Mouse (Mus musculus) embryo, embryonic 9.5 days (tissue): ENCODE data around the gene Plxnb2.
A peak's percentile ranks its signal among the peaks of the same experiment; 100 is the strongest.

Experiments
- DNase-seq: peaks from one replicate; pipeline ENCODE4 v3.0.0-alpha.2; 2017; ENCODE audit errors: extremely low spot score

Plxnb2 gene

DNA sequence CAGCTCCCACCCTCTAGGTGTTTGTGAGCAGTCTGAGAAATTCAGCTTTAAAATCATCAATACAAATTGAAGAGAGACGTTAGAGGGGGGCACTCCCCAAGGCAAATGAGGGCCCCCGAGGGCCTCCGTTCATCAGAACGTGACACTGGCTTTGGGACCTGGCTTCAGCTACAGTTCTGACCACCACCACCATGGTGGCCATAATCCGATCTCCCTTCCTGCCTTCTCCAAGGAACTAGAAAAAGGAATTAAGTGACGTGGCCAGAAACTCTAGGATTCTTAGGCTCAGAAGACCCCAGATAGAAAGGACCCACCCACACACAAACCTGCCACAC, 991 bp downstream of the Plxnb2 start:
- no peak for DNase-seq

DNA sequence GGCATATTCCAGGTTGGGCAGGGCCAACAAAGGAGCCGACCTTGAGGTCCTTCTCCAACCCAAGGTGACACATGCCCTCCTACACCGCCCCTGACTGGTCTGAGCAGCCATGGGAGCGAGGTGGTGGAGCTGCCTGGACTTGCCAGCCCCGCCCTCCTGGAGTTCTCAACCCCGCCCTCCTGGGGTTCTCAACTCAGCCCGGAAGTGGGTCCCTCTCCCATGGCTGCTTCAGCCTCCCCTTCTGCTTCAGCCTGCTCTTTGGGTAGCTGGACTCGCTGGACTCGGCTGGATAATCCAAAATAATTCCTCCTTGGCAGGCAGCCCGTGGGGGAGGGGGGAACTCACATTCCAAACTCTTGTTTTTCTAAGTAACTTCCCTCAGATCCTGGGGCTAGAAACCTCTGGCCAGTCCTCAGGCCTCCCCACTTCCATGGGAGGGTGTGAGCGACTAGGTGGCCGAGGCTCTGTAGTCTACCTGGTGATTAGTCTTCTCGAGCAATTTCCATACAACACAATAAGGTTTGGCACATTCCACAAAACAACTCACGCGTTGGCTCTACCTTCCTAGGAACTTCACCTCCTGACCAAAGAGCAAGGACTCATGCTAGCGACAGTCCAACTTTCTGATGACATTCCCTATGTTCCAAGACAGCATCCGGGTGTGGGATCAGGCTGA, 1.5 kb downstream of the Plxnb2 start:
- peak; percentile 66 for DNase-seq

DNA sequence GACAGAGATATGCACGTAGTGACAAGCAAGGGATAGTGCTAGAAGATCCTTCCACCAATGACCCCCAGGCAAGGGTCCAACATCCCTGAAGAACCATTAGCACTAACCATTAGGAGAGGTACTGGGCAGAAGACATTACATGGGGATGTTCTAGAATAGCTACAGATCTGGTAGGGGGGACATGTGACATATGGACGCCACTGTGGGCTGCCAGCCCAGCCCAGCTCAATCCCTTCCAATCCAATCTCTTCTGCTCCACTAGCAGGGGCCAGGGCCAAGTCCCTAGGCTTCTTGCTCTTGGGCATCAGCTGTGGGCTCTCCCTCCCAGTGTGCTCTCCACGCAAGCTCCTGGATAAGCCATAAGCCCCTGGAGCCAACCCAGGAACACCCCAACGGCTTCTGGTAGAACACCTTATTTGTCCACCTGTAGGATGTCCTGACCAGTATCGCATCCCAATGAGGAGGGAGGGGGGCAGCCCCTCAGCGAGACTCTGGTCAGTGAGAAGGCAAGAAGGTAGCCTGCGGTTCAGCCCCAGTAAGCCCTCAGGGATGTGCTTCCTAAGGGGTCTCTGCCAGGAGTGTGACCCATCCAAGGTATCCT, 2.2 kb downstream of the Plxnb2 start:
- DNase-seq = no peak

DNA sequence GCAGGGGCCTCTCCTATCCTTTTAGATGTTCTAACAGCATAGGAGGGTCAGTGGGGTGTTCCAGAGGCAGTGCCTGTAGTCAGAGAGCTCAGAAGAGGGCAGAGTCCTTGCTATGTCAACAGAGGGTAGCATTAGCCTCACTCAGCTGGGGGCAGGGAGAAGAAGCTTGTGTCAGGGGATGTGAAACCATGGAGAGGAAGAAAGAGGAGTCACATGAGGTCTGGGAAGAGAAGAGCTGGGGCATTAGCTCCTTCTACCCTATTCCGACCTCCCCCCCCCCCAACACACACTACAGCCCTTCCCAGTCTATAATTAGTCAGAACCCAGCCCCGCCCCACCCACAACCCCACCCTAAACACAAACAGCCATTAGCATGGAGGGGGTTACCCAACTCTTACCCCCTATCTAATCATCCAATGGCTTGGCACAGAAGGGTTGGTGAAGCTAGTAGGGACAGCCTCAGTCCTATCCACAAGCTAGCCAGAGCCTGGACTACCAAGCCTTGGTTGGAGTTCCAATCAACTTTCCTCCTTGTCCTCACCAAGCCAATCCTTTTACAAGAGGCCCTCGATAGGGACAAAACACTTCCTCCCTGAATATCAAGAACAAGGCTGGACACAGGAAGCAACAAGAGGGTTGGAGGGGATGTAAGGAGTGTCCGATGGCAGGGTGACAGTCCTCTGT, 2.9 kb downstream of the Plxnb2 start:
- no peak for DNase-seq

DNA sequence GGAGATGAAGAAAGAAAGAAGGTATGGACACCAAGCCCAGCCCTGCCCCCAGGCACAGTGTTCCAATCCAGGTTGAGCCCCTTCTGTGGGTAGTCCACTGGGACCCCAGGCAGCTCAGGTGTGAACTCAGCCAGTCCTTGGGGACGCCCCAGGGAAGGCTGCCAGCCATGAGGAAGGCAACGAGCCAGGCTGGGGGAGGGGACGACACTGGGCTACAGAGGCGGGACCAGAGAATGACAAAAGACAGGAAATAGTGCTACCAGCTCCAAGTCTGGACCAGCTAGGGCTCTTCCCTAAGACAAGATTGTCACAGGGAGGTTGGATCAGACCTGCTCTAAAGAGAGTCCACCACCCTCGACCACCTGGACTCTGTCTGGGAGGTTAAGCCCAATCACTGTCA, 3.5 kb downstream of the Plxnb2 start:
- DNase-seq = no peak

DNA sequence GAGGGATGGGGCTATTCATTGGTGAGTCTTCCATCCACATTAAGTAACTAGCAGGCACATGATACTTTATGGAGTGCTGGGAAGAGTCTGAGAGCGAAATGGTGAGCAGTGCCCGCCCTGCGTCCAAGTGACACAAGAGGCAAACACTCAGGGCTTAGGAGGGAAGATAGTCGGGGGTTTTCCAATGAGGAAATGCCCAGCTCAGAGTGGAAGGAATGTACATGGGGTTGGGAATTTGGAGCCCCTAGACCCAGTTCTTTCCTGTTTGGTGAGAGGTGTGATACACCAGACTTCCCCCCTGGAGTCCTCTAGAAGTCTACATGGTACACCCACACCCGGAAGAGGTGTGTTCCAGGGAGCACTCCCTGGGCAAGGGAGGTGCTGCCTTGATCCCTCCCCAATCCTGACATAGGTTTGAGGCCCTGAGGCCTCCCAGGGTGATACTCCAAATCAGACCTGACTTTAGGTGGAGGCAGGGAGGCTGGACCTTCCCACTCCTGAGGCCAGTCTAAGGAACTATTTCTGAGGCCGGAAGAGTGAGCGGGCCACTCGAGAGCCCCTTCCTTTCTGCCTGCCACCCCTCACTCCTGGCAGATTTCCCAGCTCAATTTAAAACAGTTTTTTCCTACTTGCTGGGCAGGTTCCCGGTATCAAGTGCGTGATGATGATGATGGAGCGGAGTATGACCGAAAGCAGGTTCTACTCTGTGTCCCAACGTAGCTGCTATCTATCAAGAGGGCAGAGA, 5.0 kb downstream of the Plxnb2 start:
- no peak for DNase-seq

DNA sequence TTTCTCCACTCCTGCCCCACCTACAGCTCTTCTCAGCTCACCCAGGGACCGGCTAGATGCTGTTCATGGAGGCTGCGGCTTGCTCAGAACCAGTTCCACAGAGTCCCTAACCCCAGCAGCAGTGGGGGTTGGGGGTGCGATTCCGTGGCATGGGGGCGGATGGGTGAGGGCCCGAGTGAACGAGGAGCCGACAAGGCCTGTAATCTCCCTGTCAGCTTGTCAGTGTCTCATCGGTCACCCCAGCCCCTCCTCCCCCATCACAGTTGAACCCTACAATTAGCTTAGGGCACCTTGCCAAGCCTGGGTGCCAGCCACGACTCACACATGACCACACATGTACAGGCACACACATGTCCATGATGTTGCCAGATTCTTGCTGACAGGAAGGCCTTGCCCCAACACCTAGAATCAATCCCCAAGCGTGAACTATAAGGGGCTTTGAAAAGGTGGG, 5.7 kb downstream of the Plxnb2 start:
- no peak for DNase-seq

DNA sequence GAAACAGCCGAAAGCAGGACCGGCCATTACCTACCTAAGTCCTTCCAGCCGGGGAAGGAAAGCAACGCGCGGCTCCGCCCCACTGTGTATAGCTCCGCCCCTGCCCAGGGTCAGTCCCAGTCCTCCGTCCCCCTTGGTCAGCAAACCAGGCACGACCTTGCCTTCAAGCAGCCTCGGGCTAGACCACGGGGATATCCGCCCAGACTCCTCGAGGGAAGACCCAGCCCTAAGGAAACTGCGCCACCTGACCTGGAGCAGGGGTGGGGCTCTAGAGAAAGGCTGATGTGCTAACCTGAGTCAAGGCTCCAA, 6.7 kb downstream of the Plxnb2 start:
- peak; percentile 84 for DNase-seq

DNA sequence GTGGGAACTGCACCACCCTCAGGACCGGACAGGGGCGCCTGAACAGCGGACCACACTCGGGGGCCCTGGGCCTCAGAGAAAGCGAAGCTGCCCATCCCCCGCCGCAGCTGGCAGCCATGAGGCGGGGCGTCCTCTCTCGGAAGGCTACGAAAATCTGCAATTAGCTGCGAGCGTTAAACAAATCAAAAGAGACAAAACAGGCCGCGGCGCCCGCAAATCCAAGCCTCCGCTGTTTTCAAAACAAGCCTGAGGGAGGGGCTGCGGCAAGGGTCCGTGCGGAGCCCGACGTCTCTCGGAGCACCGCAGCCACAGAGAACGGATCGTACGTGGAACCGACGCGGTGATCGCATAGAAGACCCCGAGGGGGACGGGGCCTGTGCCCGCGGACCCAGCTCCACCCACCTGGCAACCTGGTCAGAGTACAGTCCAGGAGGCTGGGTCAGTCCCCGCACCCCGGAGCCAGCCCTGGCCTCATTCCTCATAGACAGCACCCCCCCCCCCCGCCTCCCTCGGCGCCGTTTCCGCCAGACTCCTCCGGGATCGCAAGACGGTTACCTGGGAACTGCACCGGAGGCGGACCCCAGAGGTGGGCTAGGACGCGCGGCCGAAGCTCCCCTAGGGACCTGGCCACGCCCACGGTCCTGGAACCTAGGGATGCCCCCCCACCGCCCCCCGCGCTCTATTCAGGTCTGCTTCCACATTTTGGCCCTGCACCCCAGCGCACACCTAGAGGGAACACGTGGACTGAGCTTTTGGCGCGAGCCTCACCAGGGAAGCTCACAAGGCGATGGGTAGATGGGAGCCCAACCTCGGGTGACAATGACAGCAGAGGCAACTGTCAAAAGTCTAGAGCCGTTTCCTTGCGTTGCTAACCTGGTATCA, 7.3 kb downstream of the Plxnb2 start:
- DNase-seq = peak; percentile 54

DNA sequence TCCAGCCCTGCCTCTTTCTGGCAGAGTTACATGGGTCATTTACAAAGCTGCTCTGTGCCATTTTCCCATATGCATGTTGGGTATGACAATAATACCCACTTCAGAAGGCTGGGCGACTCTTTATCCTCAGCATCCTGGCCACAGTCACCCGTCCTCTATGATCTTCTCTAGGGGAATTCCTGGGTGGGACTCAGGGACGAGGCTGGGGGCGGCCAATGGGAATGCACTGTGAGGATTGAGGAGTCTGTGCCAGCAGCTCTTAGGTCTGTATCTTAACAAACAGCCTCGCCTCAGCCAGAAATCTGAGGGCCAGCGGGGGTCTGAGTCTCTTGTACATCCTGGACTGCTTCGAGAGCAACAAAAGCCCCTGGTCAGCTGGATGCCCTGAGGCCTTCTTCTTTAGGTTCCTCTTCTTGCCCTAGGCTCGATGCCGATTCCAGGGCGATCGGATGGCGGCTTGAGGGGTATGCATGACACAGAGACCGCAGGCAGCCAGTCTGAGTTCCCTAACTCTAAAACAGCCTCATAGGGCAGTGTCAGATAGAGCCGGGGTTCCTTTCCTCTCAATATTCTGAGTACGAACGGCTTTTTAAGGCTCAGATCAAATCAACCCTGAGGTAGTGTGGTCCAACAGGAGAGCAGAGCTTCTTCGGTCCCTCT, 8.2 kb downstream of the Plxnb2 start:
- no peak for DNase-seq

DNA sequence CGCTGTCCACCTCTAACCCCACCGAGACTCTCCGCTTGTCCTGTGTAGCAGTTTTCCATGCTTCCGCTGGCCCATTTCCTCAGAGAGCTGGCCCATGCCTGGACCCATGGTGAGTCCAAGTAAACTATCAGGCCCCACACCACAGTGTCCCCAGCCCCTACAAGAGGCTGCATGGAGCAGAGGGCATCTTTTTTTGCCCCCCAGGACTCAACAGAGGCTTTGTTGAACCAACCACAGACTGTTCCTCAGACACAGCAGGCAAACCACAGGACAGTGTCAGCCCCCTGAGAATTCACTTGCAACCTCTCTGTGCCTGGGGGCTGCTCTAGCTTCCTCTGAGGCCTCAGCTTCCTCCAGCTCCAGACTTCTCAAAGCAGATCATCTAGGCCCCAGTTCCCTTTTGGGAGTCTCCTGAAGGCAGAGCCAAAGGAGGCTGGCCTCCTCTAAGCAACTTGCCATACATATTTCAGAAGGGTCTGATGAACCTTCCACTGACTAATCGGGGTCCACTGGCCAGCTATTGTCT, 9.0 kb downstream of the Plxnb2 start:
- no peak for DNase-seq

DNA sequence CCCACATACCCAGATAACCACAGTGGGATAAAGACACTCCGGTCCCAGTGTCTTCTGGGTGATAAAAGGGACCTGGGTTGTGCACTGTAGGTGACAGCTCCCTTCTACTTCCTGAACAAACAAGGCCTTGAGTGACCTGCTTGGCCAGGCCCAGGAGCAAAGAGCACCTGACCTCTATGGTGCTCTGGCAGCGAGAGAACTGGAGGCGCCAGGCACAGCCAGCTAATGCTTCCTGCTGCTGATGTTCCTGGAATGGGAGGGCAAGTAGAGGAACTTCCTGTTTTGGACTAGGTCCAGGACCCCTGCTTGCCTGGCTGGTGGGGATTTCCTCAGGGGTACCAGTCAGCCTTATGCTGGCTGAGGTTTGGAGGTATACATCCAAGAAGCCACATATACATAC, 10.5 kb downstream of the Plxnb2 start:
- peak; percentile 20 for DNase-seq

DNA sequence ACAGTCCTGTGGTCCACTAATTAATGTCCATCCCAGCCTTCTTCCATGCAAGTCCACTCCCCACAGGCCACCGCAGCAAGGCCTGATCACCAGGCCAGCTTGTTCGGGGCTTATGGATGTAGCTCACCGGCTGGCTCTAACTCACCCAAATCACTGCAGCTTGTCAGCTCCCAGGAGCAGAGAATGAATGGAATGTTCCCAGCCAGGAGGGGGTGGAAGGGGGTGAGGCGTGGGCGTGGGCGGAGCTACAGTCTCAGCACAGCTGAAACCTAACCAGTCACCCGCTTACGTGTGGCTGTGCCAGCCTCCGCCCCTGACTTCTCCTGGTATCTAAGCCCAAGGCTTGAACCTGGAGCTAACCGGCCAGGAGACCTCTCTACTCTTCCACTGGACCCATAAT, 11.2 kb downstream of the Plxnb2 start:
- peak; percentile 87 for DNase-seq

DNA sequence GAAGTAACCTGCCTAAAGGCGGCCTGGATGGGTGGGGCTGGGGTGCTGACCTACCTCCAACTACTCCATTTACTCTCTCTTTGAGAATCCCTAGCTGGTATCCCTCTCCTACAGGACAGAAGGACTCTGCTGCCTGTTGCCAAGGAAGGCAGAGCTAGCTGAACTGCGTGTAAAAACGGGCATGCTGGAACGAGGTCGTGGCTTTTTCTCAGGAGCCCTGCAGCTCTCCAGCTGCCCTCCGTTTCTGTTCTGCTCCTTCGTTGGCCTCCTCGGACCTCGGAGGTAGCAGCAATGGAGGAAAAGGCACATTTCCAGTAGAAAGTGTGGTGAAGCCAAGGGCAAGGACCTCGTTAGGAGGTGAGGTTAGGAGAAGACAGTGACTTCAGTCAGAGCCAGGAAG, 11.7 kb downstream of the Plxnb2 start:
- DNase-seq = no peak

DNA sequence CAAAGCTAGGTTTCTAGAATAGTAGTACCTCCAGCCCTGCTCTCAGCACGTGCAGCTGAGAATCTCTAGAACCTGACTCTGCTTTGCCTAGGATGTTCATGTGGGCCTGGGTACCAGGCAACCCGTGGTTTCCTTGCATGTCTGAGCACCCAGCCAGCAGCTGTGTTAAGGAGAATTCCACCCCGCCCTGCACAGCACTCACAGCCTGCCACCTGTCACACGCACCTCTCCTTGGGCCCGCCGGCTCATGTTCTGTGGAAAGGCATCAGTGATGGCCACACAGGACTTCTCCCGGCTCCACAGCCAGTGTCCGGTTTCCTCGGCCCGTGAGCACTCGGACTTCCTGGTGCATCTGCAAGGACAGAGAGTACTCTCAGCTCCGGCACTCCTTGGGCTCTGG, 15.1 kb downstream of the Plxnb2 start:
- DNase-seq = no peak

DNA sequence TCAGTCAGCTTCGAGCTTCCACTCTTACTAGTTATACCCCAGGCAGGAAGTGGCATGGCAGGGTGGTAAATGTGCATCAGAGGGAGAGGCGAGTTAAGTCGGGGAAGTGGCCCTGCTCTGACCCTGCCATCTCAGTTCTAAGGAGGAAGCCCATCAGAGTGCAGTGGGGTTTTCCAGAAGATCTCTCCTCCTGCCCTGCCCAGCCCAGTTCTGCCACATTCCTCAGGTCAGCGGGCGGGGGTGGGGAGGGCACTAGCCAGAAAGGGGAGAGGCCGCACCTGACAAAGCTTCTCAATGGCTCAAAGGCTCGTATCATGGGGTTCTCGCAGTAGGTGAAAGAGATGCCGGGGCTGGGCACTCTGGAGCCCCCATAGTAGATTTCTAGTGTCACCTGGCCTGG, 19.2 kb downstream of the Plxnb2 start:
- DNase-seq = no peak

DNA sequence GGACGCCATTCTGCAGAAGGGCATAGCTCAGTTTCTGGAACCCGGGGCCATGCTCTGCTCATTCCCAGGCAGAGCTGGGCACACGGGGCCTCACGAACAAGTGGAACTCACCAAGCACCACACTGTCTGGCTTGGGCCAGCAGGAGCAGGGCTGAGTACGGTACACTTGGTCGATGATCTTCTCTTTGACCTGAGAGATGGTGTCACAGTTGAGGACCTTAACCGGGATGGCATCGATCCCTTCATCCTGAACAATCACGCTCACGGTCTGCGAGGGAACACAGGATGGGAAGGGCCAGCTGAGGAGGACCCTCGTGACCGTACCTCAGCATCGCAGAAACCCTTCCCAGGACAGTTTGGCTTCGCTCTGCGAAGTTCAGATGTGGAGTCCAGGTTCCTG, 22.1 kb downstream of the Plxnb2 start:
- DNase-seq = no peak

DNA sequence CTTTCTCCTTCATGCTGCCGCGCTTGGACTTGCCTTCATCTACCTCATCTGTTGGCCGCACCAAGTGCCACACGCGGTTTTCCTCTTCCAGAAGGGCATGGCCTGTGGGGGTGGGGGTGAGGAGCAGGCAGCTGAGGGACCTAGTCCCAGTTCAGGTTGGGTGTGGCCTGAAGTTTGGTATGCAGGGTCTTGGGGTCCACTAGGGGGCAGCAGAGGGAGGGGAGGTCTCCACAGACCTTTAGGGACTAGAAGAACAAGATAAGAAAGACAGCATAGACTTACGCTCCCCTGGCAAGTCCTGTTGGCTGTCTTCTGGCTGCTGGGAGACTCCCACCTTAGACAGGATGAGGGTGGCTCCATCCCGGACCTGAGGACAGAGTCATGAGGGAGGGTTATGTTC, 22.6 kb downstream of the Plxnb2 start:
- DNase-seq = peak; percentile 72

DNA sequence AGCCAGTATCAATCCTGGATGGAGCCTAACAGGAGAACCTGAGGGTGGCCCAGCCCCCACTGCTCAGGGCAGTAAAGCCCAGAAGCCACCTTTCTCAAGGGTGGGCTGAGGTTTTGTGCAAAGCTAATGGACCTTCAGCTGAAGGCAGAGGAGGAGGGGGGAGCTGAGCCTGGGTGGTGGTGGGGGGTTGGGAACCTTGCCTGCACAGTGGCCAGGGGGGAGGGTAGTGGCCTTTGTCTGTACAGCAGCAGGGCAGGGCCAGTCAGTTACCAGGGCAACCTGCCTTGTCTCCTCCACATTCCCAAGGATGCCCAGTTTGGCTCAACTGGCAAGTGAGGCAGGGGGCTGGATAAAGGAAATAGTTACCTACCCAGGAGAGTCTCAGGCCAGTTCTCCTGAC, 28.3 kb downstream of the Plxnb2 start:
- DNase-seq = peak; percentile 73

DNA sequence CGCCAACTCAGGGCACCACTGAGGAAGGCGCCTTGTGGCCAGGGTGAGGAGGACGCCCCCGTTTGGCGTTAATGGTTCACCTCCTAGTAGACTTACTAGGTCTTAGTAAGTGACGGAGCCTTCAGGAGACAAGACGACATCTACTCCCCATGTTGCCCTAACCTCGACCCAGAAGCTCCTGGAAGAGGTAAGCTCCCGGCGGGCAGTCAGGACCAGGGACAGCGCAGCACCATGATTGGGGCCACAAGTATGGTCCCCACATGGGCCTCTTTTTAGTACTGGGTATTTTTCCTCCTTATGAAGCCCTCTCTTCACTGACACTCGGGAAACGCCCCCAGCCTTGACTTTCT, 30.6 kb downstream of the Plxnb2 start:
- no peak for DNase-seq
